Mouse (Mus musculus) liver, embryonic 14.5 days (tissue): ENCODE measurements around the gene Hbs1l.

Source experiments
- CTCF ChIP-seq: IDR thresholded peaks from 2 replicates; pipeline ENCODE4 v1.5.1; 2016; ENCODE audit warnings: antibody characterized with exemption, low read depth, control low read depth
- EP300 ChIP-seq: IDR thresholded peaks from 2 replicates; pipeline ENCODE4 v1.6.1; 2016; ENCODE audit warnings: antibody characterized with exemption, low read depth

DNA sequence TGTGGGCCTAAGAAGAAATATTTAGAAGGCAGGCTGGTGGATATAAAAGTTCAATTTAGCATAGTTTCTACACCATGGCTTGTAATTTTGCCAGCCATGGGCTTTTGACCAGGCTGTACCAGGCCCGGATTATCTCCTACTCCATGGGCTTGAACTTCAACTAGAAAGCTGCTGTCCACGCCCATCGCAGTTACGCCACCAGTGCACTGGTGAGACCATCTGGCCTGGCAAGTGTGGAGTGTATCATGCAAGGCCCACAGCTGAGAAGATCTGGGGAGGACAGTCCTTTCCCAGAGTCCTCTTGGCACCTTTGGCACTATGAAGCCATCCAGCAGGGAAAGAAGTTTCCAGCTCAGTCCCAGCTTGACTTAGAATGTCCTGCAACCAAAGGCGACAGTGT lies 120.4 kb downstream of the Hbs1l start:
- no peak for TF ChIP-seq CTCF
- no peak for TF ChIP-seq EP300
